Mouse (Mus musculus) embryonic stem cell, embryonic (primary cell): ENCODE measurements around the gene Fanci.

ENCODE experiments used
- CTCF ChIA-PET, 4 experiments: fragments of 300-600 bp in 2 of 4; fragments of 350-600 bp in 2 of 4; sonication (Branson Sonifier 250); formaldehyde crosslinking; loops; one replicate each; lab custom pipeline; 2022; ENCODE audit warnings: inconsistent platforms in 2 of 4; lab: Charles Lee
- POLR2A ChIA-PET, 4 experiments: fragments of 300-600 bp in 2 of 4; fragments of 350-600 bp in 2 of 4; sonication (Branson Sonifier 250); formaldehyde crosslinking; loops; one replicate each; lab custom pipeline; 2022; ENCODE audit warnings: antibody characterized with exemption in 4 of 4, inconsistent platforms in 1 of 4; lab: Charles Lee

The Fanci gene

DNA sequence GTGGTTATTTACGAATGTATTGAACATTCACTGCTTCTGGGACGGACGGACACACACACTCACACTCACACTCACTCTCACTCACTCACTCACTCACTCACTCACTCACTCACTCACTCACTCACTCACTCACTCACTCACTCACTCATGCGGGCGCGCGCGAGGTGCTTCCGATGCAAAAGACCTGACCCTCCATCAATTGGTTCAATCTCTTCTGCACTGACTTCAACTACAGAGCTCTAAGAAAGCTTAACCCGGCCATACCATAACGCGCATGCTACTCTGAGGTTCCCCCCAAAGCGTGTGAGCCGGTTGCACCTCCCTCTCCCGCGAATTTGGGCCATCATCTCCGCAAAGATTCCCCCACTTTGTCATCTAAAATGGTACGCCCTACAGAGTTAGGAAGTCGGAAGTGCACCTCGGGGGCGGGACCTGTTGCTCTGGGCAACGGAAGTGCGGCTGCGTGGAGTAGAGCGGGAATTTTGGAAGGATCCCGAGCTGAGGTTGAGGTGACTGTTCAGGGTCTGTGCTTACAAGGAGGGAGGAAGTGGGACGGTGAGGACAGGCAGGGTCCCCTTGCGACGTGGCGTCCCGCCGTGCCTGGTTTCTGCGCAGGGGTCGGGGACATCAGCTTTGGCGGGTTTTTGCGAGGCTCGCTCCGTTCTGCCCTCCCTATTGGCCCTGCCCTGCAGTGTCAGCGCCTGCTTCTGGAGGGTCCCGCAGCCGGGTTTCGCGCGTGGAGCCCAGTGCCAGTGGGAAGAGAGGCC, at the start of gene Fanci:
Fanci (plus strand) TSS at position 47 of the 767 bp plus-strand sequence.
- CTCF ChIA-PET = interaction anchor here in 3 of 4 experiments (0.5 to 1.3 kb wide), 6 partner anchors 17 to 303 kb away, joined by 3 to 5 read pairs (median 3); no protein-coding TSS in a partner anchor

DNA sequence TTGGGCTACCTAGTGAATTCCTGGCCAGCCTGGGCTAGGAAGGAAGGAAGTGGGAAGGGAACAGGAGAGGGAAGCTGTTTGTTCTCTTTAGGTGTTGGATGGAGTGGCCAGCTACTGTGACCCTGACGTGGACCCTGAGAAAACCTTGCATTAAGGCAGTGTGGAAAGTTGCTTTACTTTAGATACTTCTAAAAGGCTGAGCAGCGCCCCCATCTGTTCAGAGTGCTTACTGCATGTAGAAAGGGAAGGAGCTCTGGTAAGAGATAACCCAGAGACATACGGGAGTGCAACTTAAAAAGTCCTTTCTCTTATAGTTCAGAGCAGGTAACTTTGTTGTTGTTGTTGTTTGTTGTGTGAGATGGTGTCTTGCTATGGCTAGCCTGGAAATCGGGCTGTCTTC, 45.8 kb upstream of the Fanci start:
- ChIA-PET POLR2A (interaction anchor here in 3 of 4 experiments (0.5 to 3.1 kb wide), 18 partner anchors 9 to 330 kb away, joined by 3 to 19 read pairs (median 3); partner anchors contain the start of genes Abhd2 (in 1 of the 3) and Mfge8 (in 1 of the 3)), CTCF (interaction anchor here (0.5 to 3.5 kb wide), 111 partner anchors 10 to 730 kb away, joined by 3 to 54 read pairs (median 4); partner anchors contain the start of genes Abhd2 (in 2 of the 4), Hapln3 (in 2 of the 4), Aen (in 1 of the 4) and Mfge8 (in 1 of the 4))

More for the DNA sequence above, at the start of gene Fanci:
- POLR2A ChIA-PET = interaction anchor here (0.6 to 9.5 kb wide), 34 partner anchors 9 to 933 kb away, joined by 3 to 58 read pairs (median 3); partner anchors contain the start of genes Polg (in 2 of the 4), Abhd2 (in 1 of the 4), Aen (in 1 of the 4) and Ticrr (in 1 of the 4)

DNA sequence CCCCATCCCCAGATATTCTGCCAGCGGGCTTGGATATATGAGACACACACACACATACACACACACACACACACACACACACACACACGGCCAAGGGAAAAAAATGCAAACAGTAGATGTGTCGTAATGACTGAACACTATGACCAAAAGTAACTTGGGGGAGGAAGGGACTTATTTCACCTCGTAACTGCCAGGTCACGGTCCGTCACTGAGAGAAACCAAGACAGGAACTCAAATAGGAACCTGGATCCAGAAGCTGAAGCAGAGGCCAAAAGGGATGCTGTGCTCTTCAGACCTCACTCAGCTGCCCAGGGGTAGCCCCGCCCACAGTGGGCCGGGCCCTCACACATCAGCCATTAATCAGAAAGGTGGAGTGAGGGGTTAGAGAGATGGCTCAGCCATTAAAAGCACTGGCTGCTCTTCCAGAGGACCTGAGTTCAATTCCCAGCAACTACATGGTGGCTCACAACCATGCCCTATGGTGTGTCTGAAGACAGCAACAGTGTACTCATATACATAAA, 45.1 kb upstream of the Fanci start:
- ChIA-PET POLR2A (interaction anchor here in 3 of 4 experiments (0.5 to 3.1 kb wide), 18 partner anchors 10 to 331 kb away, joined by 3 to 19 read pairs (median 3); partner anchors contain the start of gene Mfge8 (in 1 of the 3)), CTCF (interaction anchor here (0.5 to 3.5 kb wide), 109 partner anchors 10 to 730 kb away, joined by 3 to 54 read pairs (median 4); partner anchors contain the start of genes Abhd2 (in 2 of the 4), Hapln3 (in 2 of the 4), Aen (in 1 of the 4) and Mfge8 (in 1 of the 4))

DNA sequence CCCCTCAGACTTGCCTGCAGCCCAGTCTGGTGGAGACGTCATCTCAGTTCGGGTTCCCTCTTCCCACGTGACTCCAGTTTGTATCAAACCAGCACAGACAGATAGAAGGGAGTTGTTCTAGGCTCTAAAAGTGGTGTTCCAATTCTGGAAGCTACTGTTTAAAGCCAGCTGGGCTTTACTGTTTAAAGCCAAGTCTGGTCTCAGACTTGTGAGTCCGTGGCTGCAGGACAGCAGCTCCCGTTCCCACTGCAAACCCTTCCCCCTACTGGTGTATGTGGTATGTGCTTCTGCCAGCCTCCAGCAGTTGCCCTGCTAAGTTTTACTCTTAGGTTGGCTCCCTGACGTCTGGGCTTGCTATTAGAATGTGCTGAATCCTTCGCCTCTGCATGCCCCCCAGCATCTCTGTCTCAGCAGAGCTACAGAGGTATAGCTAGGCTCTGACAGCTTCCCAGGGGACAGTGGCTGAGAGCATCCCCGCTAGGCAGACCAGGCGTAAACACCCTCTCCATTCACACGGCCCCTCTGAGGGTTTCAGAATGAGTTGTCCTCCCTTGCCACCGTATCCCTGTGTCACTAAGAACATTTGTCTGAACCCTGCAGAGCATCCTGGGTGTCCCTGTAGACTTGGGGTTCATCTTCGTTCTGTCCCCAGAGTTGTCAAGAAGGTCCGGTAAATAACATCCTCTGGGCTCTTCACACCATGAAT, 44.5 kb upstream of the Fanci start:
- ChIA-PET CTCF (interaction anchor here (0.5 to 3.5 kb wide), 24 partner anchors 11 to 410 kb away, joined by 3 to 54 read pairs (median 4); partner anchors contain the start of gene Hapln3 (in 1 of the 4)), POLR2A (interaction anchor here in 2 of 4 experiments (0.6 to 3.1 kb wide), 11 partner anchors 11 to 106 kb away, joined by 3 to 19 read pairs (median 4); partner anchors contain the start of gene Fanci (in 1 of the 2))

DNA sequence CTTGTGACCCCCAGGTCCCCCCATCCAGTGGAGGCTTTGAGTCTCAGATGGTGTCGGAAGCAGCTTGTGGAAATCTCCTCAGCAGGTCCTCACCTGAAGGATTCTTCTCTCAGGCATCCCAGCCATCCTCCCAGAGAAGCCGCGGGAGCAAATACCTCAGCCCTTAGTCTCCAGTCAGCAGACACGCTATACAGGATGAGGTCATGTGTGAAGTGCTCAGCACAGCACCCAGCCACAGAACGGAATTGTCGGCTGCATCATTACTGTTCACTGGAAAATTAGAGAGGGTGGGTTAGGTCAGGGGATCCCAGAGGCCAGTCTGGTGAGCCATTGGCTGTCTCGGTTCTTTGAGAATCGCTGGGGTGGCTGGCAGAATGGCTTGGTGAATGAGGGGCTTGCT, 42.9 kb upstream of the Fanci start:
- ChIA-PET CTCF (interaction anchor here (0.8 to 3.3 kb wide), 14 partner anchors 13 to 424 kb away, joined by 3 to 19 read pairs (median 4); partner anchors contain the start of gene Hapln3 (in 1 of the 4)), POLR2A (interaction anchor here in 3 of 4 experiments (0.6 to 1.7 kb wide), 7 partner anchors 39 to 442 kb away, joined by 3 to 5 read pairs (median 3); partner anchors contain the start of genes Abhd2 (in 1 of the 3) and Fanci (in 1 of the 3))

DNA sequence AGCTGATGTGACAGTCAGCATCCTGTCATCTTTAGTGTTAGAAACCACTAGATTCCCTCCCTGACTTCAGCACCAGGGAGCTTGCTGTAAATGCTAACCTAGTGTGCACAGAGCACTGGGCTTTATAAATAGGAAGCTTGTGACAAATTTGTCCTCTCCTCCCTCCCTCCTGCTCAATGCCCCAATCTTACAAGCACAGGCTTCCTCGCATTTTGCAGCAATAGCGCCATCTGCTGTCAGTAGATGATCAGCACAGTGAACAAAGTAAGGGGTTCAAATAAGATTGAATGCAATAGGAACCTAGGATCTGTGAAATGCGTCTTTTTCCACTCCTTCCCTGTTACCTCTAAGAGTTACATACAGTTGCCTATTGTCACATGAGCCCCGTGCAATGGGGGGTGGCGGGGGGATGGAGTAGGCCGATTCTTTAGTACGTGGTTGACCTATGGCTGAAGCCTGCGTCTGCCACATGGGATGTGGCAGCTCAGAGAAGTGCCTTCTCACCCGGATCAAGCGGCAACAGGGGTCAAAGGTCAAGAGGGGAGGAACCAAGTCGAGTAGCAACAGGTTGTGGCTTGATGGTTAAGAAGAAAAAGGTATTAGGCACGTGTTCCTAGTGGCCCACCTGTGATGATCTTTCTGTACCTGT, 41.9 kb upstream of the Fanci start:
- ChIA-PET POLR2A (interaction anchor here in 3 of 4 experiments (0.5 to 1.3 kb wide), 9 partner anchors 17 to 443 kb away, joined by 3 to 6 read pairs (median 3); partner anchors contain the start of gene Abhd2 (in 1 of the 3)), CTCF (interaction anchor here (0.5 to 3.3 kb wide), 36 partner anchors 9 to 998 kb away, joined by 3 to 19 read pairs (median 3); partner anchors contain the start of genes Hapln3 (in 1 of the 4) and Rlbp1 (in 1 of the 4))

DNA sequence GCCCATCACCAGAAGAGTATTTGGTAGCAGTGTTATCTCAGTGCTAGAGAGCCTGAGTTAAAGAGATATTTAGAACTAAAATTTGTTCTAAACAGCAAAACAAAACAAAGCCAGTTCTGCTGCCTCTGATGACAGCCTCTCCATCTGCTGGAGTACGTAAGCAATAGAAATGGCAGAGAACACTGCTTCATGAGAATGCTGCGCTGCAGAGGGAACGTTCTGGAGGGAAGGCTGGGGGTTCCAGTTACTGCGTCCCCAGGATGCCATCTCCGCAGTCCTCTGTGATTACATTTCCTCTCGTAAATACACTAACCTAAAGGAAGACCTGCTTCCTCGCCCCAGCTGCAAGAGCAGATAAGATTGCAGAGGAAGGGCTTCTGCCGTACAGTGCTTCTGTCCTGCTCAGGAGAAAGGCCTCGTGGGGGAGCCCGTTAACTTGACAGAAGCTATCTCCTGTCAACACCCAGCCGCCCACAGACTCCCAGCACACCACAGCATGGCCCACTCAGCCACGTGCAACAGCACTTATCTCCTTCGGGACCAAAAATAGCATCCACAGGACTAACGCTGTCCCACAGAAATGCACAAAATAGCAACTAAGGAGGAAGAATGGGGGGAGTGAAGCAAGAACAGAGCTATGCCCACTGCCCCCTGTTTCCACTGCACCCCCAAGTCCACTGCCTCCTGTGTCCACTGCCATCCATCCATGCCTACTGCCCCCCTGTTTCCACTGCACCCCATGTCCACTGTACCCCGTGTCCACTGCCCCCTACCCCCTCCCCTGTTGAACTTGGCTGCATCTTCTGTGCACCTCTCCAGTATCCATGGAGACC, 33.2 kb upstream of the Fanci start:
- ChIA-PET CTCF (interaction anchor here in 2 of 4 experiments (0.6 to 1.5 kb wide), 6 partner anchors 9 to 371 kb away, joined by 3 to 14 read pairs (median 5); no protein-coding TSS in a partner anchor), POLR2A (interaction anchor here in 2 of 4 experiments (0.9 to 1.1 kb wide), 2 partner anchors 12 to 40 kb away, joined by 3 read pairs; no protein-coding TSS in a partner anchor)

DNA sequence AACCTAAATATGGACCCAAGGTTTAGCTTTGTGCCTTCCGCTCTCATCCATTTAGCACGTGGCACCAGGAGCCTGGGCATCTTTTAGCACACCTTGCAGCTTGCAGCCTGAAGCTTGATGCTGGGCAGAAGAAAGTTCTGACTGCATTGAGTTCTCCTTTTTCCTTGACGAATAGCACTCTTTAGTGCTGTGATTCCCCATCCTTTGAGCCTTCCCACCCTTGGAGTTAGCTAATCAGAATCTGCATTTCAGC, 32.6 kb upstream of the Fanci start:
- ChIA-PET CTCF (interaction anchor here in 2 of 4 experiments (0.6 to 1.5 kb wide), 4 partner anchors 9 to 370 kb away, joined by 4 to 14 read pairs (median 5); no protein-coding TSS in a partner anchor), POLR2A (interaction anchor here in 2 of 4 experiments (0.9 to 1.1 kb wide), 2 partner anchors 13 to 39 kb away, joined by 3 read pairs; no protein-coding TSS in a partner anchor)

DNA sequence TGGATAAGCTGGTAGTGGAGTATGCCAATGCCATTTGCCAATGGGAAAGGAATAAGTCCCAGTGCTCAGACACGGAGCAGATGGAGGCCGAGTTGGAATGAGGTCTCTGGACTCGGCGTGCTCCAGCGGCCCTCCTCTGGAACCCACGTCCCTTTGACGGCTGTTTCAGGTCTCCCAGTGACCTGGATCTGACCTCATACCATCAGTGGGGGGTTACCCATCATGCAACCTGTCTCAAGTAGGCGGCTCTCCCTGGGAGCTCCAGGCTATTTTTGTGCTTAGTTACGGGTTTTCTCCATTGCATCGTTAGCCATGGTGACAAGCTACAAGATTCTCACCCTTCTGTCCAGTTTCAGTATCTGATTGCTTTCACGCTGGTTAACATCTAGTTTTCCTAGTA, 31.7 kb upstream of the Fanci start:
- POLR2A ChIA-PET = interaction anchor here in 2 of 4 experiments (0.6 kb wide), 2 partner anchors 34 to 449 kb away, joined by 4 to 6 read pairs; no protein-coding TSS in a partner anchor

DNA sequence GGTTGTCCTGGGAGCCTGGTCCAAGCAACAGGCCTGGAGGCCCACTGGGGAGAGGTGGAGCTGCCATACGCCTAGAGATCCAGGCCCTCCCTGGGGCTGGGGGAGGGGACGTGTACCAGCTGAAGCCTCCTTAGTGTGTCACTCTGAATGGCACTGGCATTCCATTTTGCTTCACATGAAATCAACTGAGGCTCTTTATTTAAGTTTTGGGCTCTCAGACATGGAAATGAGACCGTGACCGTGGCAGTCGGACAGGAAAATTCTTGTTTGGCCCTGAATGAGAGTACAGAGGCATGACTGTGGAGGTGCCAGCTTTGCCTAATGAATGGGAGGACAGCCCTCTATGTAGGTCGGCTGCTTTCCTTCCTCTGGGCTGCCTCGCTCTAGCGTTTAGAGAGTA, 29.5 kb upstream of the Fanci start:
- POLR2A ChIA-PET = interaction anchor here in 1 of 4 experiments (1.5 kb wide), 1 partner anchor 11 kb away, joined by 5 read pairs; no protein-coding TSS in a partner anchor
- CTCF ChIA-PET = interaction anchor here in 1 of 4 experiments (0.5 kb wide), 1 partner anchor 325 kb away, joined by 3 read pairs; no protein-coding TSS in a partner anchor

More for the DNA sequence above, 31.7 kb upstream of the Fanci start:
- CTCF ChIA-PET = interaction anchor here in 1 of 4 experiments (1.5 kb wide), 1 partner anchor 14 kb away, joined by 4 read pairs; no protein-coding TSS in a partner anchor

DNA sequence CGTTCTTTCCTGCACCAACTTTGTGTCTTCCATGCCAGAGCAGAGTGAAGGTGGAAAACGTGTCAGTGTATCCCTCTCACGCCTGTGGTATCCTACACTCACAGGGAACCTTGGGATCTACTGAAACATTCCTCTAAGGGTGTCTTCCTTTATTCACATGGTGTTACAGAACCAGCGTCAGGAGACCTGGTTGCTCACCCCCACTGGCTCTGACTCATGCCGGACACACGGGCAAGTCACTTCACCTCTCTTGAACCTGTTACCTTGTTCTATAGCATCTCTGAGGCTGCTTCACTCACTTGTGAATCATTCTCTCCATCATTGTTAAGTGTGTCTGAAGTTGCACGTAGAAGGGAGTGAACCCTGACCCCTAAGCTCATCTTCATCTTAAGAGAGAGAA, 28.9 kb upstream of the Fanci start:
- POLR2A ChIA-PET = interaction anchor here in 1 of 4 experiments (1.5 kb wide), 1 partner anchor 11 kb away, joined by 5 read pairs; no protein-coding TSS in a partner anchor
- CTCF ChIA-PET = interaction anchor here in 2 of 4 experiments (0.5 to 1.0 kb wide), 4 partner anchors 13 to 441 kb away, joined by 3 to 5 read pairs (median 4); no protein-coding TSS in a partner anchor

DNA sequence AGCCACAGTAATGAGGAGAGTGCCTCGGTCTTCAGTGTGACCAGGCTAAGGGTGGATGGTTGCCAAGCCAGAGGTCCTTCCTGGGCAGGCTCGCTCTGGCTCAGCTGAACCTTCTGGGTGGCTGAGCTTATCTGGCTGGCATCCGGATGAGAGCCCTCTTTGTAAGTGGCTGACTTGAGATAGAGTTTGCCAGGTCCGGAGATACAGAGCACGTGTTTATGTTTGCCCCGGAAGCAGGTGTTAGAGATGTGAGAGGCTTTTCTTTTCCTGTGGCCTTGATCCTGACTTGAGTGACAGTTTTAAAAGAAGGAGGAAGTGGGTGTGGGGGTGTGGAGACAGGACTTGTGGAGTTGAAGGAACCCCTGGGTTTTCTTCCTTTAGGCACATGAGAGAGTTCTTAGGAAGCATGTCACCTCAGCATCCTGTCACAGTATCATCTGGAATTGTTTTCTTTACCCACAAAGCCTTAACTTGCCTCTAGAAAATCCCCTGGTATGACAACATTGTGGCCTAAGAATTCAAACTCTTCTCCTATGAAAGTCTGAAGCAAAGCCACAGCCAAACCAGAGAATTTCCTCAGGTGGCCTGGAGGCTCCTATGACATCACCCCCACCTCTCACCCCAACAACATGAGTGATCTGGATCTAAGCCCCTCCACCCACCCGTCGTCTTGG, 28.2 kb upstream of the Fanci start:
- ChIA-PET POLR2A (interaction anchor here in 1 of 4 experiments (0.9 kb wide), 1 partner anchor 12 kb away, joined by 4 read pairs; no protein-coding TSS in a partner anchor), CTCF (interaction anchor here in 3 of 4 experiments (0.5 to 1.0 kb wide), 3 partner anchors 14 to 213 kb away, joined by 3 to 4 read pairs (median 3); no protein-coding TSS in a partner anchor)

DNA sequence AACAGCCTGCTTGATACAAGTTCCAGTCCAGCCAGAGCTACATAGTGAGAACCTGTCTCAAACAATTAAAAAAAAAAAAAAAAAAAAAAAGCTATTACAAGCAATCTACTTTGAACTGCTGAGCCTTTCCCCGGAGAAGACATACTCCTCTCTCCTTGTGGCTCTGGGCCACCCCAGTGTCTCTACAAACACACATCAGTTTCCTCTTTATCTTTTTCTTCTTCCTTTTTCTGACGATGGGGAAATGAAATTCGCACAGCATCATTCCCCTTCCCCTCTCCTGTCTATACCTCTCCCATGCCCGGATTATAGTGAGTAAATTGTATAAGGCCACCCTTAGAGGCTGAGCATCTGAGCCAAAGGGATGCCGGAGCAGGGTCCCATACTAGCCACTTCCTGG, 23.1 kb upstream of the Fanci start:
- CTCF ChIA-PET = interaction anchor here in 1 of 4 experiments (0.6 kb wide), 2 partner anchors 91 to 241 kb away, joined by 4 to 7 read pairs; no protein-coding TSS in a partner anchor
- POLR2A ChIA-PET = interaction anchor here in 1 of 4 experiments (1.0 kb wide), 1 partner anchor 23 kb away, joined by 3 read pairs; the partner anchor contains the start of gene Fanci

DNA sequence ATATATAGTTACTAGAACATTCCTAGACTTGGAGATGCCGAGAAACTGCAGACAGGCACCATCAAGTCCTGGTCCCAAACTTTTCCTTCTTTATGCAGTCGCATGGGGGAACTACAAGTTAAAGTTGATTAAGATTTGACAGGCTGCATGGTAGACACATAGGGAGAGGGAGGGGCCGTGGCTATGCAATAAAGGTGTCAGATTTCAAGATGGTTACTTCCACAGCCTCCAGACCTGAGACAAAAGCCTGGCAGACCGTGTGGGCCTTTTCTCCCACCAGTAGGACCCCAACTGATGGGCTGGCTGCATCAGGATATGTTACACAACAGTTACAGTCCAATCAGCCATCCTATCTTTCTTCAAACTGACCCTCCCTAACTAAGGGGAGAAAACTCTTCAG, 22.3 kb upstream of the Fanci start:
- POLR2A ChIA-PET = interaction anchor here in 2 of 4 experiments (0.6 to 3.4 kb wide), 4 partner anchors 23 to 230 kb away, joined by 3 to 11 read pairs (median 3); partner anchors contain the start of gene Fanci (in 1 of the 2)
- CTCF ChIA-PET = interaction anchor here in 1 of 4 experiments (1.1 kb wide), 1 partner anchor 93 kb away, joined by 3 read pairs; no protein-coding TSS in a partner anchor
